8 mouse cellular contexts compared by ENCODE assay signal in the genomic region with DNA sequence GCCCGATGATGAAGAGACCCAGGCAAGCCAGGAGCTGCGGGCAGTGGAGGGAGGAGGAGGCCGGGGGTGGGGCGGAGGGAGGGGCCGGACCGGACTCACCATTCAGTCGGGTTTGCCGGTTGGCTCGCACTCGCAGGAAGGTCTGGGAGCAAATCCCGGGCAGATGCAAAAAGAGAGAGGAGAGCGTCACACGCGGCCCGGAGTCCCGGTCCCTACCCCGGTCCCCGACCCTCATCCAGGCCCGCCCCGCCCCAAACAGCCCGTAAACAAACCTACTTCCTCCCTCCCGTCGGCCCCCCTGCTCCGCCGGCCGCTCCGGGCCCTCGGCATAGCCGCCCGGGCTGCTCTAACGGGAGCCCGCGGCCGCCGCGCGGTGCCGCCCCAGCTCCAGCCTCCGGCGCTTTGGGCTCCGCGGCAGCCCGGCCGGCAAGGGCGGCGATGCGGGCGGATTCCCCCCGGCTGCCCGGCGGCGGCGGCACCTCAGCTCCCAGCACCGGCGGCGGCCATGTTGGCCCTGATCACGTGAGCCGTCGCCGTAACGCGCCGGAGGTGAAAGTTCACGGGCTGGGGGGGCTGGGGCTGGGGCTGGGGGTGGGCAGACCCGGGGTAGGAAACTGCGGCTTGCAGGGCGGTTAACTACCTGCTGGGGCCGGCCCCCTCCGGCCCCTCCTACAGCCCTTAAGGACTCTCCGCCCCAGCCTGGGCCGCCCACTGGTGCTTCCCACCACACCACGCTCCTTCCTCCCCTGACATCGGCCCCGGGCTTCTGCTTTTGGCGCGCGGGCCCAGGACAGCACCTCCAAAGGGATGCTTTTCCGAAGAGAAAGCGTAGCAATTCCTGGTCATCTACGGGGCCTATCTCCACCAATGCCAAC. TPM values are rescaled to one million over a fixed set of nuclear protein-coding genes. Genes with fewer than 3 reads are reported as not detected.
A peak's percentile ranks its signal among the peaks of the same experiment; 100 is the strongest.
DNase-seq lines count a peak whose midpoint lies in the region; ATAC-seq and TF ChIP-seq lines count a peak whose summit lies in the region.

No protein-coding gene starts in this region.

- POLR2A ChIA-PET in Patski (lab: Charles Lee), result interaction anchor here (0.8 to 1.1 kb wide), 2 partner anchors 10 to 57 kb away, joined by 3 read pairs; no protein-coding TSS in a partner anchor

- H3K9me3 ChIP-seq in hindbrain, embryonic 10.5 days, result no peaks in the 10 kb centered on the region

- no peak for TF ChIP-seq CTCF in Patski (IDR thresholded peaks at IDR 0.05)

- CTCF ChIA-PET in Patski (lab: Charles Lee), result interaction anchor here (1.8 kb wide), 1 partner anchor 19 kb away, joined by 4 read pairs; no protein-coding TSS in a partner anchor

- peak; percentile 25 for DNase-seq in Patski (ENCODE audit: low read depth, low spot score)
- peak; percentile 65 for DNase-seq in cerebellum, adult 9-10 months
- peak; percentile 76 for DNase-seq in forelimb bud, embryonic 11.5 days (ENCODE audit: low read depth, low spot score)
- peak; percentile 85 for DNase-seq in hindbrain, embryonic 10.5 days (ENCODE audit: low spot score)
- peak; percentile 65 to 69 for DNase-seq in layer of hippocampus, postnatal 25 days (ENCODE audit: extremely low spot score in 1 of 2, low spot score in 1 of 2)
- peak; percentile 82 to 87 for DNase-seq in lung, postnatal 4 days
- DNase-seq in retina, embryonic 14.5 days (ENCODE audit: low spot score), result peak; percentile 77
- DNase-seq in thymus, postnatal 4 days, result peak; percentile 87

- ATAC-seq in Patski, result peak; percentile 65

- in situ Hi-C loops in Patski (cut with MboI; ENCODE audit: low pct_unique_long_range_greater_than_20kb), result no loop called here

- peak overlapping the region; percentile 98 for H3K27ac ChIP-seq in hindbrain, embryonic 10.5 days

- H3K36me3 ChIP-seq in hindbrain, embryonic 10.5 days, result peaks cover 40% of the 10 kb centered on the region

- H3K4me1 ChIP-seq in hindbrain, embryonic 10.5 days (replicated peaks), result peaks cover 59% of the 10 kb centered on the region

- peak overlapping the region; percentile 82 for H3K4me3 ChIP-seq in hindbrain, embryonic 10.5 days

- WGBS in hindbrain, embryonic 10.5 days, result under 1% methylated on average over 80 of the region's 80 CpGs

- no peaks in the 10 kb centered on the region for H3K27me3 ChIP-seq in Patski
- peaks cover 4% of the 10 kb centered on the region; the same call in 1 of the 2 replicates for H3K27me3 ChIP-seq in hindbrain, embryonic 10.5 days (ENCODE audit: insufficient read depth, poor library complexity, severe bottlenecking)

RNA-seq across cellular contexts. Expression of a gene that starts 37.2 kb away (rescaled TPM):
- 0.05 TPM for polyA plus RNA-seq in Patski (2021)
- 0.39 and 0.62 TPM in 2 replicates for polyA plus RNA-seq in hindbrain, embryonic 10.5 days (2016; fragmentation: Nextera tagmentation; extraction: Ambion mirVana)
- total RNA-seq in layer of hippocampus, postnatal 25 days (2021), result under 1 TPM; 0.52 to 0.79 TPM

RNA-seq across cellular contexts. Expression of a gene that starts 37.4 kb away (rescaled TPM):
- polyA plus RNA-seq in Patski (2021), result 10.7 TPM
- 10.7 and 13.1 TPM in 2 replicates for polyA plus RNA-seq in hindbrain, embryonic 10.5 days (2016; fragmentation: Nextera tagmentation; extraction: Ambion mirVana)
- 1 to 10 TPM; 4.6 to 6.0 TPM for total RNA-seq in layer of hippocampus, postnatal 25 days (2021)

Comparison
In these comparisons a context has a peak if more than half of its experiments do, and no peak if none do; other contexts are left out.
1. Peak in every context shown above with its lines: DNase-seq, ATAC-seq, H3K4me3 ChIP-seq and H3K27ac ChIP-seq.
2. DNase-seq: peak in every context shown above with its lines; median percentile 87 in thymus, postnatal 4 days; 85 in hindbrain, embryonic 10.5 days; 84 in lung, postnatal 4 days; 77 in retina, embryonic 14.5 days; 76 in forelimb bud, embryonic 11.5 days; 67 in layer of hippocampus, postnatal 25 days; 65 in cerebellum, adult 9-10 months; 25 in Patski.